Mouse (Mus musculus): ENCODE data around the gene Gdf3. TPM values are rescaled to one million over a fixed set of nuclear protein-coding genes. Genes with fewer than 3 reads are reported as not detected.

Gene Gdf3
- polyA plus RNA-seq, 1 experiment from 2014 or later: 0.13 TPM

DNA sequence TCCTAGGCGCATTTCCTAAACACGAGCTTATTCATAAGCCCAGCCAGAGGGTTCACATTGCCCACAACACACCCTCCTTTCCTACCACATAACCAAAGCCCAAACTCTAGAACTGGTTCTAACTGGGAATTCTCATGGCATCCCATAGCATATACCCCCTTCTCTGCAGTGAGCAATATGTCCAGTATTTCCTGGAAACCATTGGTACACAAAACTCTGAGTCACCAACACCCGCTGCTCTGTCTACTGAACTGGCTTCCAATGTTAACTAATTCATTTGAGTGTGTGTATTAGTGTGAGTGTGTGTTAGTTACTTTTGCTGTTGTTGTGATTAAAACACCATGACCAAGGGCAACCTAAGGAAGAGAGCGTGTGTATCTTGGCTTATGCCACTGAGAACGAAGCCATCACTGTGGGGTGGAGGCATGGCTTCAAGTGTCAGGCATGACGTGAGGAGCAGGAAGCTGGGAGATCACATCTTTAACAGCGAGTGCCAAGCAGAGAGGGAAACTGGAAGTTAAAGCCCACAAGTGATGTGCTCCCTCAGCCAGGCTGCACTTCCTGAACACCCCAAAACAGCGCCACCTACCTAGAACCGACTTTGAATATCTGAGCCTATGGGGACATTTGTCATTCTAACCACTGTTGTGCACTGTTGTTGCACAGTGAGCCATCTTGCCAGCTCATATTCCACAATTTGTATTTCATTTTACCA, 44.7 kb downstream of the Gdf3 start:
- Histone ChIP-seq H3K9me3 (ENCODE audit: control insufficient read depth, low read length) (no peaks in the 10 kb centered on the region), H3K9ac (ENCODE audit: low read length) (no peak overlapping the region), H3K4me1 (ENCODE audit: control insufficient read depth, insufficient read depth, low read length) (no peaks in the 10 kb centered on the region), H3K4me3 (ENCODE audit: low read depth, low read length) (no peak overlapping the region), H3K4me2 (ENCODE audit: low read depth) (no peak overlapping the region), H3K36me3 (ENCODE audit: control insufficient read depth, insufficient read depth, low read length) (no peaks in the 10 kb centered on the region), H3K27me3 (ENCODE audit: control insufficient read depth, insufficient read depth, low read length) (no peaks in the 10 kb centered on the region), H3K27ac (ENCODE audit: low read depth, low read length) (no peak overlapping the region)
- 90% methylated on average over 9 of the region's 9 CpGs for WGBS
- no peak for ATAC-seq (ENCODE audit: insufficient read depth, low FRiP score, low TSS enrichment)
- DNase-seq (ENCODE audit: low spot score): no peak

DNA sequence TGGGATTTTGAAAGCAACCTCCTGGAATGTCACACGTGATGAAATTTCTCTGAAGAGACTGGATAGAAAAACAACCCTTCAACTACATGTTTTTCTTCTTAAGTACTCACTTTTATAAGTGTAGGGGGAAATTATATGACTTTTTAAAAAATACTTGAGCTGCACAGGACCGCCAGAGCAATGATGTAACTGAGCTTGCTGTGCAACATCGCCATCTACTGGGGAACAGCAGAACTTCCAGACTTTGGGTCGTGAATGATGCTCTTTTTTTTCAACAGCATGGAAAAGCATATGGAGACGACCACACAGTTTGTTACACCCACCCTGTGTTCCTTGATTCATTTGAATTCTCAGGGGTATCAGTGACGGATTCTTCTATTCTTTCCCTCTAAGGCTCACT, 47.4 kb downstream of the Gdf3 start:
- Histone ChIP-seq H3K36me3 (ENCODE audit: control insufficient read depth, insufficient read depth, low read length) (no peaks in the 10 kb centered on the region), H3K9ac (ENCODE audit: low read length) (no peak overlapping the region), H3K9me3 (ENCODE audit: control insufficient read depth, low read length) (no peaks in the 10 kb centered on the region), H3K4me1 (ENCODE audit: control insufficient read depth, insufficient read depth, low read length) (no peaks in the 10 kb centered on the region), H3K4me3 (ENCODE audit: low read depth, low read length) (no peak overlapping the region), H3K27me3 (ENCODE audit: control insufficient read depth, insufficient read depth, low read length) (no peaks in the 10 kb centered on the region), H3K27ac (ENCODE audit: low read depth, low read length) (no peak overlapping the region), H3K4me2 (ENCODE audit: low read depth) (no peak overlapping the region)
- no peak; the same call in 1 of the 2 replicates for ATAC-seq (ENCODE audit: insufficient read depth, low FRiP score, low TSS enrichment)
- peak; percentile 68 for DNase-seq (ENCODE audit: low spot score)
- WGBS: 6% methylated on average over 6 of the region's 6 CpGs

DNA sequence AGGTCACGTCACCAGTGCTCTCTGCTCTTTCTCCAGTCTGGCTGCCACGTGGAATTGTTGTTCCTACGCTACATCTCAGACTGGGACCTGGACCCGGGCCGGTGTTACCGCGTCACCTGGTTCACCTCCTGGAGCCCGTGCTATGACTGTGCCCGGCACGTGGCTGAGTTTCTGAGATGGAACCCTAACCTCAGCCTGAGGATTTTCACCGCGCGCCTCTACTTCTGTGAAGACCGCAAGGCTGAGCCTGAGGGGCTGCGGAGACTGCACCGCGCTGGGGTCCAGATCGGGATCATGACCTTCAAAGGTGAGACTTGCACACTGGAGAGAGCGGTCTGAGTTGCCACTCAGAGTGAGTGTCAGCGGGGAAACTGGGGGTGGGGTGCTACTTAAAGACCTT, 48.9 kb downstream of the Gdf3 start:
- Histone ChIP-seq H3K4me2 (ENCODE audit: low read depth) (no peak overlapping the region), H3K9ac (ENCODE audit: low read length) (no peak overlapping the region), H3K36me3 (ENCODE audit: control insufficient read depth, insufficient read depth, low read length) (no peaks in the 10 kb centered on the region), H3K27ac (ENCODE audit: low read depth, low read length) (no peak overlapping the region), H3K4me1 (ENCODE audit: control insufficient read depth, insufficient read depth, low read length) (no peaks in the 10 kb centered on the region), H3K9me3 (ENCODE audit: control insufficient read depth, low read length) (no peaks in the 10 kb centered on the region), H3K27me3 (ENCODE audit: control insufficient read depth, insufficient read depth, low read length) (no peaks in the 10 kb centered on the region), H3K4me3 (ENCODE audit: low read depth, low read length) (no peak overlapping the region)
- 87% methylated on average over 20 of the region's 20 CpGs for WGBS
- DNase-seq (ENCODE audit: low spot score) (no peak), ATAC-seq (ENCODE audit: insufficient read depth, low FRiP score, low TSS enrichment) (peak; percentile 18; the same call in 1 of the 2 replicates)

DNA sequence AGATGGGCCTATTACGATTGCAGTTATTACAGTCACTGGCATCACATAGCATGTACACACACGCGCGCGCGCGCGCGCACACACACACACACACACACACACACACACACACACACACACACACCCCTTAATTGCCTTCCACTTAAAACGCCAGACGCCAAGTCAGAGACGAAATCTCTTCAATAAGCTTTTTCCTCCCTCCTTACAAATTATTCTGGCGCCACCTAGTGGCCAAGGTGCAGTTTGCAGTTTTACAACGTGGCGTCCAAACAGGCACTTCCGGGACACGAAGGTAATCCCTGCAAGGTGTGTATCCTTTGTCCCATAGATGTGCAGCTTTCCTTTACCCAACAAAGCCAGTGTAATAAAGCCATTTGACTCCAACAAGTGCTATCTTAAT, 49.5 kb downstream of the Gdf3 start:
- Histone ChIP-seq H3K36me3 (ENCODE audit: control insufficient read depth, insufficient read depth, low read length) (no peaks in the 10 kb centered on the region), H3K27me3 (ENCODE audit: control insufficient read depth, insufficient read depth, low read length) (no peaks in the 10 kb centered on the region), H3K4me1 (ENCODE audit: control insufficient read depth, insufficient read depth, low read length) (no peaks in the 10 kb centered on the region), H3K4me3 (ENCODE audit: low read depth, low read length) (no peak overlapping the region), H3K4me2 (ENCODE audit: low read depth) (no peak overlapping the region), H3K9ac (ENCODE audit: low read length) (no peak overlapping the region), H3K27ac (ENCODE audit: low read depth, low read length) (no peak overlapping the region), H3K9me3 (ENCODE audit: control insufficient read depth, low read length) (no peaks in the 10 kb centered on the region)
- DNase-seq (ENCODE audit: low spot score): peak; percentile 81
- 11% methylated on average over 17 of the region's 17 CpGs for WGBS
- 0 out of 2 replicates have a peak, but pooled peaks have one; percentile 27 for ATAC-seq (ENCODE audit: insufficient read depth, low FRiP score, low TSS enrichment)

DNA sequence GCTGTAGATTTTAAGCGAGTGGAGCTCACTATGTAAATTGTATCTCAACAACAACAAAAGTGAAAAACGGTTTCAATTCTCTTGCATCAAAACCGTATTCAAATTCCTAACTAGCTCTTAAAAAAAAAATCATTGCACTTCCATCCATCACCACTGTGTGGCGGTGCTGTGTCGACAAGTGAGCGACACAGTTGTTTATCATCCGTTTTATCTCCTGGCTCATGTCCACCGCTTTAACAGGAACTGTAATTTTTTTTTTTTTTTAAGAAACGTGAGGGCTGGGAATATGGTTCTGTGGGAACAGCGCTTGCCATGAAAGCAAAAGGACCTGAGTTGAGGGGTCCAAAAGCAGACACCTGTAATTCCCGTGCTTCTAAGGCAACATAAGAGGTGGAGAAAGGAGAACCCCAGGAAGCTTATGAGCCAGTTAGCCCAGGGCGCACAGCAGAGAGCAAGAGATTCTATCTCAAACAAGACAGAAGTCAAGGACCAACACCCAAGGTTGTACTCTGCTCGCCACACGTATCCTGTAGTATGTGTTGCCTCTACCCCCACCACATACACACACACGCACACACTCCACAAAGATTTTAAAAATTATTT, 52.8 kb downstream of the Gdf3 start:
- H3K36me3 ChIP-seq (ENCODE audit: control insufficient read depth, insufficient read depth, low read length): no peaks in the 10 kb centered on the region
- 28% methylated on average over 15 of the region's 15 CpGs for WGBS
- no peaks in the 10 kb centered on the region for H3K27me3 ChIP-seq (ENCODE audit: control insufficient read depth, insufficient read depth, low read length)
- no peak overlapping the region for H3K27ac ChIP-seq (ENCODE audit: low read depth, low read length)
- peak overlapping the region; percentile 26; the same call in 1 of the 2 replicates for H3K4me2 ChIP-seq (ENCODE audit: low read depth)
- no peak overlapping the region for H3K9ac ChIP-seq (ENCODE audit: low read length)
- H3K9me3 ChIP-seq (ENCODE audit: control insufficient read depth, low read length): no peaks in the 10 kb centered on the region
- H3K4me3 ChIP-seq (ENCODE audit: low read depth, low read length): no peak overlapping the region
- ATAC-seq (ENCODE audit: insufficient read depth, low FRiP score, low TSS enrichment) (no peak), DNase-seq (ENCODE audit: low spot score) (peak; percentile 24)
- H3K4me1 ChIP-seq (ENCODE audit: control insufficient read depth, insufficient read depth, low read length): no peaks in the 10 kb centered on the region

Other genes starting within 250 kb of the Gdf3 start
- gene Rimklb, start 111.3 kb downstream of the Gdf3 start, polyA plus RNA-seq (2014; fragmentation: Nextera tagmentation; extraction: Ambion mirVana): 68.3 and 75.3 TPM in 2 replicates
- gene Mfap5, start 104.2 kb downstream of the Gdf3 start, polyA plus RNA-seq (2014; fragmentation: Nextera tagmentation; extraction: Ambion mirVana): 0.42 and 0.84 TPM in 2 replicates
- not detected in 2 replicates for gene Aicda, start 56.3 kb downstream of the Gdf3 start, polyA plus RNA-seq (2014; fragmentation: Nextera tagmentation; extraction: Ambion mirVana)
- 1.6 and 1.9 TPM in 2 replicates for gene Apobec1, start 7.6 kb downstream of the Gdf3 start, polyA plus RNA-seq (2014; fragmentation: Nextera tagmentation; extraction: Ambion mirVana)
- gene Dppa3, start 16.3 kb upstream of the Gdf3 start, polyA plus RNA-seq (2014; fragmentation: Nextera tagmentation; extraction: Ambion mirVana): not detected in 2 replicates
- gene Nanog, start 97.4 kb upstream of the Gdf3 start, polyA plus RNA-seq (2014; fragmentation: Nextera tagmentation; extraction: Ambion mirVana): 0.11 TPM in 1 of 2 replicates, not detected in the other
- gene Slc2a3, start 191.6 kb upstream of the Gdf3 start, polyA plus RNA-seq (2014; fragmentation: Nextera tagmentation; extraction: Ambion mirVana): 31.1 and 39.5 TPM in 2 replicates
- gene Foxj2, start 209.8 kb upstream of the Gdf3 start, polyA plus RNA-seq (2014; fragmentation: Nextera tagmentation; extraction: Ambion mirVana): 4.8 and 5.1 TPM in 2 replicates
- gene C3ar1, start 246.1 kb upstream of the Gdf3 start, polyA plus RNA-seq (2014; fragmentation: Nextera tagmentation; extraction: Ambion mirVana): 1.8 and 2.1 TPM in 2 replicates

Measured in neural tube, embryonic 11.5 days (tissue).